In the genomic region with DNA sequence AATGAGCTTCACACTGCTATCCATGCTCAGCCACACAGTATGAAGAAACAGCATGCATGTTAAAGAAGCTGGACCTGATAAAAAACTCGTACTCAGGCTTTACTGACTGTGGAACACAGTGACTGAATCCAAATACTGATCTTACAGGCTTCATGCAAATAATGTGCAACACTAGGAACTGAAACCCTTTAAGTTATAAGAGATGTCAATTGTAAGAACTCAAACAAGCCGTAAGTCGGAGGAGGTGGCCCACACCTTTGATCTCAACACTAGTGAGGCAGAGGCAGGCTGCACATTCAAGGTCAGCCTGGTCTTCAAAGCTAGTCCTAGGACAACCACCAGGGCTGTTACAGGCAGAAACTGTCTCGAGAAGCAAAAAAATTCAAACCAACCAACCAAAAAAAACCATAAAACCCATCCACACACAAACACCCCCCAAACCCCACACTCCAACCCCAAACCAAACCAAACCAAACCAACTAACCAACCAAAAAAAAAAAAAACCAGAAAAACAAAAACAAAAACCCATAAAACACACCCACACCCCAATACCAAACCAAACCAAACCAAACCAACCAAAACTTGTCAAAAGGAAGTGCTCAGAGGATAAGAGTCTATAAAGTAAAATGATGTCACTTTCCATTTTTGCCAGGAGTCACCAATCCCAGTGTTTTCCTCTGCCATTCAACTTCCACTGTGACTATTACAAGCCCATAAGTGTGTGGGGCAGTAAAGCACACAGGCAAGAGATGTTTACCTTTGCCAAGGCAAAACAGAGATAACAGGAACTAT, we compare ENCODE assay signal across 1 mouse cellular context.
TF ChIP-seq lines count a peak whose summit lies in the region.

No protein-coding gene starts in this region.

TF ChIP-seq in CH12.LX, 34 proteins besides CTCF, POLR2A, EP300 and RAD21:
- TF ChIP-seq JUN (IDR thresholded peaks at IDR 0.05; ENCODE audit: insufficient read depth, low read depth, low read length): peak; percentile 75
- peak; percentile 79 for TF ChIP-seq IRF4 (IDR thresholded peaks at IDR 0.05; ENCODE audit: low read depth, low read length)
- no peak for TF ChIP-seq CHD1 (IDR thresholded peaks at IDR 0.05; ENCODE audit: low read depth, low read length)
- no peak for TF ChIP-seq RCOR1 (conservative IDR thresholded peaks at IDR 0.05; ENCODE audit: low read depth, low read length)
- TF ChIP-seq ZNF384 (IDR thresholded peaks at IDR 0.05; ENCODE audit: low read depth, low read length): peak; percentile 71
- no peak; the same call in 1 of the 2 replicates for TF ChIP-seq JUND (conservative IDR thresholded peaks at IDR 0.05; ENCODE audit: low read depth, low read length)
- TF ChIP-seq BHLHE40 (IDR thresholded peaks at IDR 0.05; ENCODE audit: low read depth, low read length): no peak
- TF ChIP-seq GABPA (IDR thresholded peaks at IDR 0.05; ENCODE audit: insufficient replicate concordance, low read depth, low read length): no peak
- peak; percentile 81 for TF ChIP-seq MEF2A (IDR thresholded peaks at IDR 0.05; ENCODE audit: borderline replicate concordance, low read depth, low read length)
- TF ChIP-seq MAFK (IDR thresholded peaks at IDR 0.05; ENCODE audit: insufficient replicate concordance, low read length): no peak
